Mouse (Mus musculus): ENCODE results near the gene Ddx5. TPM values are rescaled to one million over a fixed set of nuclear protein-coding genes. Genes with fewer than 3 reads are reported as not detected.

The Ddx5 gene
- total RNA-seq, 2 experiments from 2014 or later: 250 to 296 TPM

Small RNA genes lying within 50 kb of the gene (microRNA-seq; reads per million reads assigned to microRNA genes)
- not detected for gene Gm25994
- 8.9 reads per million, percentile 21 among the genes with 10 or more reads in this experiment for gene Mir3064

Other genes with a start within 250 kb of the Ddx5 start
- gene Tex2, start 175.8 kb downstream of the Ddx5 start, total RNA-seq (2021): 10 to 100 TPM; 64.8 to 69.4 TPM
- 10 to 100 TPM; 27.3 to 35.3 TPM for gene Pecam1, start 38.6 kb downstream of the Ddx5 start, total RNA-seq (2021)
- gene Milr1, start 38.0 kb downstream of the Ddx5 start, total RNA-seq (2021): under 1 TPM in 1 of 2 experiments, not detected in 1; 0.34 TPM
- gene Polg2, start 9.6 kb downstream of the Ddx5 start, total RNA-seq (2021): 1 to 10 TPM; 2.4 TPM
- 1 to 10 TPM; 2.7 to 4.7 TPM for gene Cep95, start 67 bp upstream of the Ddx5 start, total RNA-seq (2021)
- 10 to 100 TPM; 24.5 to 29.5 TPM for gene Smurf2, start 131.5 kb upstream of the Ddx5 start, total RNA-seq (2021)
- 10 to 100 TPM in 1 of 2 experiments, 1 to 10 TPM in 1; 9.4 to 10.3 TPM for gene Kpna2, start 210.4 kb upstream of the Ddx5 start, total RNA-seq (2021)
- 1 to 10 TPM; 1.5 TPM for gene 1810010H24Rik, start 236.5 kb upstream of the Ddx5 start, total RNA-seq (2021)